Mouse (Mus musculus) intestine, postnatal 0 days (tissue): ENCODE results near the gene Gpc2. TPM values are rescaled to one million over a fixed set of nuclear protein-coding genes. Genes with fewer than 3 reads are reported as not detected.

Source experiments
- ATAC-seq: fragments of 200-750 bp; cut with Nextera tagmentation; 2 replicates; pipeline ENCODE4 v1.8.0; 2017; ENCODE audit warnings: mild to moderate bottlenecking, moderate TSS enrichment, moderate library complexity
- H3K27ac ChIP-seq: fragments of 300-500 bp; sonication (generic); 2 replicates; pipeline ENCODE4 v1.5.1; 2014; ENCODE audit warnings: mild to moderate bottlenecking, low read depth, low read length, moderate library complexity
- H3K27me3 ChIP-seq: fragments of 300-500 bp; sonication (generic); replicated peaks from 2 replicates; pipeline ENCODE4 v1.6.1; 2014; ENCODE audit warnings: low read length, mixed read lengths; ENCODE audit not compliant: control insufficient read depth, insufficient read depth
- H3K36me3 ChIP-seq: fragments of 300-500 bp; sonication (generic); 2 replicates; pipeline ENCODE4 v1.6.1; 2014; ENCODE audit warnings: mild to moderate bottlenecking, moderate library complexity; ENCODE audit not compliant: control insufficient read depth, insufficient read depth
- H3K4me1 ChIP-seq: fragments of 300-500 bp; sonication (generic); replicated peaks from 2 replicates; pipeline ENCODE4 v1.6.1; 2014; ENCODE audit warnings: antibody characterized with exemption, low read length, mixed read lengths; ENCODE audit not compliant: control insufficient read depth, insufficient read depth
- H3K4me2 ChIP-seq: fragments of 300-500 bp; sonication (generic); replicated peaks from 2 replicates; pipeline ENCODE4 v1.6.1; 2014; ENCODE audit warnings: low read depth, mild to moderate bottlenecking, moderate library complexity
- H3K4me3 ChIP-seq: fragments of 300-500 bp; sonication (generic); 2 replicates; pipeline ENCODE4 v1.5.1; 2014; ENCODE audit warnings: low read depth, low read length
- H3K9ac ChIP-seq: fragments of 300-500 bp; sonication (generic); 2 replicates; pipeline ENCODE4 v1.6.1; 2014; ENCODE audit warnings: mild to moderate bottlenecking, low read depth, low read length
- H3K9me3 ChIP-seq: fragments of 300-500 bp; sonication (generic); 2 replicates; pipeline ENCODE4 v1.6.1; 2016; ENCODE audit warnings: mixed run types; ENCODE audit not compliant: control insufficient read depth
- CTCF ChIP-seq: sonication (generic); IDR thresholded peaks from 2 replicates; pipeline ENCODE4 v1.5.1; 2016; ENCODE audit warnings: low read depth, mild to moderate bottlenecking, control low read depth, antibody characterized with exemption, moderate library complexity
- WGBS: fragments of 180-500 bp; shearing (Covaris S2); extraction: QIAGEN DNeasy Blood & Tissue Kit; methylation state at CpG from one replicate; pipeline ENCODE4 v1.1.7; 2014; 5-methylcytosine and 5-hydroxymethylcytosine counted together
- polyA plus RNA-seq: library from polyadenylated mRNA; unstranded; fragments of >200 nt; fragmentation: Nextera tagmentation; extraction: Ambion mirVana; gene quantifications from 2 replicates; pipeline ENCODE4 v1.2.1, GENCODE M21; 2015

Gpc2 gene
- polyA plus RNA-seq, 1 experiment from 2014 or later = 1.4 TPM

DNA sequence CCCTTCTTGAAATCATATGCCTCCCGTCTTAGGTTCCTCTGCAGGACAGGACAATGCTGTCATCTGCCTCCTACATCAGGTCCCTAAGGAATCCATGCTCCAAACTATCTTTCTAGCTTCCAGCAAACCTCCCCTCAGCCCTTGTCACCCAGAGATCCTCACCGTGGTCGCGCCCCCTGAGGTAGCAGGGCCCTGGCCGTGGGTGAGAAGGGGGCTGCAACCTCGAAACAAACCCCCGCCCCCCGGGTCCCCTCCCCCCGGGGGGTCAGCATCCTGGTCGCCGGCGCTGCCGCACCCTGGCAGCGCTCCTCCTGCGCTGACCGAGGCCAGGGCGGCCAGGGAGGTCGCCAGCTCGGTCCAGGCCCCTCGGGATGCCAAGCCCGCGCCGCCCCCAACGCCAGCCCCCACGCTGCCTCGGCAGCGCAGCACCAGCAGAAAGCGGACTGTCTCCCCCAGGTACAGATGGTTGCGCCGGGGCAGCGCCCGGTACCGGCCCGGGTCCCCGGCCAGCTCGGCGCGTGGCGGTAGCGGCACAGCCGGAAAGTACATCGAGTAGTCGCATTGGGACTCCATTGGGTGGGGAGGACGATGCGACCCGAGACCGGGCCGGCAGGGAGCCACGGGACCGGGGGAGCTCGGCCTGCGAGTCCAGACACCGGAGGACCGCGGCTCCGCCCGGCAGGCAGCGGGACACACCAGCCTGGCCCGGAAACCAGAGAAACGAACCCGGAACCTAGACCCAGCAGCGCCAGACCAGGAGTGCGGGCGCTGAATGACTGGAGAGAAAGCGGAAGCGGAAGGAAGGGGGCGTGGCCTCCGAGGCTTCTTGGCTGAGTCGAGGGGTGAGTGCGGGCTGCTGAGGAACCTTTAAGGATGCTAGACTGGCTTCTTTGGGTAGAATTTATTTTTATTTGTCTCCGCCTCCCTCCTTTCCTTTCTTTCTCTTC is 16.3 kb downstream of the Gpc2 start, which contains the start of gene BC037034:
Gene BC037034, minus strand, starts transcription at position 774 of the 947 bp plus-strand sequence.
- Histone ChIP-seq H3K27ac (peak within 1 kb of the TSS; percentile 77), H3K4me1 (0 out of 2 replicates have a peak, but pooled peaks cover 4% of the 10 kb centered on the region), H3K9me3 (no peaks in the 10 kb centered on the region), H3K9ac (peak within 1 kb of the TSS; percentile 92), H3K36me3 (peaks cover 32% of the 10 kb centered on the region), H3K4me3 (peak within 1 kb of the TSS; percentile 82), H3K4me2 (peak within 1 kb of the TSS; percentile 96), H3K27me3 (no peaks in the 10 kb centered on the region)
- peak; percentile 81 for ATAC-seq
- 1% methylated on average over 63 of the region's 71 CpGs for WGBS
- TF ChIP-seq CTCF = peak; percentile 28; the same call in 1 of the 2 replicates

DNA sequence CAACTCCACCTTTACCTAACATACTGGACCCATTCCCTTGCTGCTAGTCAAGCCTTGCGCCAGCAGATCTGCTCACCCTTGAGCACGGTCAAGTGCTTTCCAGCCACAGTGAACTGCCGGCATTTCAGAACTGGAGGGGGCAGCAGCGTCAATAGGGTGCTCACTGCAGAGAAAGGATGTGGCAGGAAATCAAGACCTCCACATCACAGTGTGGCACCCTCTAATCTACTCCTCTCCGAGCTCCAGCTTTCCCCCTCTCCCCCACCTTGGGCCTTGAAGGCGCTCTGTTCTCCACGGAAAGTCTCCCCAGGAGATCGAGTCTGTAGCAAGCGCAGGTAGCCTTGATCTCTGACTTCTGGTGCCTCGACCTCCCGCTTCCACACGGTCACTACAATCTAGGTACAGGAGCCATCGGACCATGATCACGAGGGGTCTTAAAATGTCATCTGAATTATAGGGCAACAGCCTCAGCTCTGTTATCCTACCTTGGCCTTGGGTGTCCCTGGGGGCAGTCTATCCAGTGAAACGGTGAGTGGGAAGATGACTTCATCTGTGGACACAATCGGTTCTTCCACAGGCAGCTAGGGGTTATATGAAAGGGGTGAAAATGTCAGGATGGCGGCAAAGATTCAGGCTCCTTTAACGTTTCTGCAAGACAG is 17.1 kb downstream of the Gpc2 start:
- 59% methylated on average over 18 of the region's 18 CpGs for WGBS
- Histone ChIP-seq H3K27me3 (no peaks in the 10 kb centered on the region), H3K36me3 (peaks cover 32% of the 10 kb centered on the region), H3K9ac (peak overlapping the region; percentile 92), H3K9me3 (no peaks in the 10 kb centered on the region), H3K27ac (no peak overlapping the region; the same call in 1 of the 2 replicates), H3K4me2 (peak overlapping the region; percentile 96), H3K4me1 (0 out of 2 replicates have a peak, but pooled peaks cover 4% of the 10 kb centered on the region), H3K4me3 (peak overlapping the region; percentile 82)
- no peak for ATAC-seq
- TF ChIP-seq CTCF = no peak; the same call in 1 of the 2 replicates

DNA sequence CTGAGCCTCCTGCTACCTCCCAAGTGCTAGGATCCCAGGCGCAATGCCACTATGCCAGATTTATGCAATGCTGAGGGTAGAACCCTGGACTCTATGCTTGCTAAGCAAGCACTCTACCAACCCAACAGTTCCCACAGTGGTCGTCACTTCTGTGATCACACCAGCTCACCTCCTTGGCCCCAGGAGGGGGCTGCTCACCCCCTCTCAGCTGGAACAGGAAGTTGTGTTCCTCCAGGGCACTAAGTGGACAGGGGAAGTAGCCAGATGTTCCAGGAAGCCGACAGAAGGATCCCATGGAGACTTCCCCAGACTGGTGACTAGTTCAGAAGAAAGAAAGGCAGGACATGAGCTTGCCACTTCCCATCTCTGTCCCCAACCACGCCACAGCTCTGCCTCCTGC is 17.8 kb downstream of the Gpc2 start:
- TF ChIP-seq CTCF = no peak
- Histone ChIP-seq H3K9ac (peak overlapping the region; percentile 11; the same call in 1 of the 2 replicates), H3K4me3 (no peak overlapping the region), H3K27me3 (no peaks in the 10 kb centered on the region), H3K4me1 (0 out of 2 replicates have a peak, but pooled peaks cover 4% of the 10 kb centered on the region), H3K4me2 (no peak overlapping the region), H3K36me3 (peaks cover 32% of the 10 kb centered on the region), H3K9me3 (no peaks in the 10 kb centered on the region), H3K27ac (no peak overlapping the region)
- no peak for ATAC-seq
- whole genome bisulfite sequencing = 65% methylated on average over 4 of the region's 4 CpGs

DNA sequence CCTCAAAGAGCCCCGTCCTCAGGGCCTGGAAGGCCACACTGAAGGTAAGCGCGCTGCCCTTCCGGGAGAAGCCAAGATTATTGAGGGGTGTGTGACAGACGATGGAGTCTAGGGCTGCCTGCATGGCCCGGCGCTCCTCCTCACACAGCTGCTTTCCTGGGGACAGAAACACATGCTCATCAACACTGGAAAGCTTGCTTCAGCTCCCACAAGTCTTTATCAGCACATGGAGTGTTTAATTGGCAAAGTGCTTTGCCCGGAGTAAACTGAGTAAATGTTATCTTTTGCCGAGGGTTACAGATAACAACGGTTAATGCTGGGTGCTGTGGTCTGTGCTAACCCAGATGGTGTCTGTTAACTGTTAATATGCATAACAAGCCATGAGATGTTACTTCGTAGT is 19.0 kb downstream of the Gpc2 start:
- Histone ChIP-seq H3K27me3 (no peaks in the 10 kb centered on the region), H3K4me1 (0 out of 2 replicates have a peak, but pooled peaks cover 8% of the 10 kb centered on the region), H3K36me3 (peaks cover 32% of the 10 kb centered on the region), H3K4me3 (no peak overlapping the region), H3K4me2 (no peak overlapping the region), H3K9me3 (no peaks in the 10 kb centered on the region), H3K9ac (no peak overlapping the region), H3K27ac (0 out of 2 replicates have a peak overlapping the region, but pooled peaks have one; percentile 28)
- 59% methylated on average over 11 of the region's 11 CpGs for WGBS
- TF ChIP-seq CTCF = no peak
- no peak for ATAC-seq

DNA sequence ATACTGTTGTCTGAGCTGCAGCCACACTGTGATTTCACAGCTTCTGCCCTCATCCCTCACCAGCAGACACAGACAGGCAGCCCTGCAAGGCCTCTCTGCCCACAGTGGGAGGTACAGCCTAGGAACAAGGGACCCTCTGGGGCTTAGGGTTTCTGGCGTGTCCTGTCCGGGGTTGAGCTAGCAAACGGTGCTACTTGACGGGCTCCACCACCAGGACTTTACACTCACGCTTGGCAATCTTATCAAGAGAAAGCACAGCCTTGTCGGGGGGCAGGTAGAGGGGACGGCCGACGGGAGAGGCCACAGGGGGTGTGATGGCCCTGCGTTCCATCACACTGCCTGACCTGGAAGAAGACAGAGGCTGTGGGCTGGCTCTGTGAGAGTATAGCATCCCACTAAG is 19.8 kb downstream of the Gpc2 start:
- no peaks in the 10 kb centered on the region for H3K27me3 ChIP-seq
- ATAC-seq = no peak
- H3K4me3 ChIP-seq = no peak overlapping the region
- no peaks in the 10 kb centered on the region for H3K9me3 ChIP-seq
- no peak overlapping the region for H3K4me2 ChIP-seq
- peaks cover 32% of the 10 kb centered on the region for H3K36me3 ChIP-seq
- 58% methylated on average over 10 of the region's 10 CpGs for WGBS
- no peak overlapping the region for H3K9ac ChIP-seq
- 0 out of 2 replicates have a peak, but pooled peaks cover 8% of the 10 kb centered on the region for H3K4me1 ChIP-seq
- no peak for TF ChIP-seq CTCF
- peak overlapping the region; percentile 28; the same call in 1 of the 2 replicates for H3K27ac ChIP-seq

DNA sequence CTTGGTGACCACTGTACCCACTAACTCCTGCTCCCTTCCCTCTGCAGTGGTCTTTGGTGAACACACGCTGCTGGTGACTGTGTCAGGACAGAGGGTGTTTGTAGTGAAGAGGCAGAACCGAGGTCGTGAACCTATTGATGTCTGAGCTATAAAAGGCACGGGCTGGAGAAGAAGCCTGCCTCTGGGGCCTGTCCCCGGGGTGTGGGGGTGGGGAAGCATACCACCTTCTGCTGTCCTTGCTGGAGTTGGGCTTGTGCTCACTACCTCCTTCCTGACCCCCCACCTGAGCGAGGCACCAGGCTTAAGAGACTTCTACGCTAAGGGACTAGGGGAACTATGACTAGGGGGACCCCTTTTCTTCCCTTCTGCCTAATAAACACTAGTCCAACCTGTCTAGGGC is 20.8 kb downstream of the Gpc2 start:
- WGBS = 53% methylated on average over 7 of the region's 7 CpGs
- no peaks in the 10 kb centered on the region for H3K9me3 ChIP-seq
- ATAC-seq = no peak
- H3K27ac ChIP-seq = no peak overlapping the region
- H3K4me1 ChIP-seq = 0 out of 2 replicates have a peak, but pooled peaks cover 8% of the 10 kb centered on the region
- no peak overlapping the region for H3K9ac ChIP-seq
- H3K27me3 ChIP-seq = no peaks in the 10 kb centered on the region
- no peak overlapping the region for H3K4me3 ChIP-seq
- peaks cover 32% of the 10 kb centered on the region for H3K36me3 ChIP-seq
- no peak for TF ChIP-seq CTCF
- no peak overlapping the region for H3K4me2 ChIP-seq
